Mouse (Mus musculus) hindbrain, embryonic 16.5 days (tissue): ENCODE results near the gene Ccdc43. TPM values are rescaled to one million over a fixed set of nuclear protein-coding genes. Genes with fewer than 3 reads are reported as not detected.
A peak's percentile ranks its signal among the peaks of the same experiment; 100 is the strongest.

ENCODE experiments used
- ATAC-seq: fragments of 200-750 bp; cut with Nextera tagmentation; 2 replicates; pipeline ENCODE4 v1.8.0; 2017; ENCODE audit warnings: moderate TSS enrichment, moderate library complexity
- H3K27ac ChIP-seq: fragments of 300-500 bp; sonication (generic); 2 replicates; pipeline ENCODE4 v1.5.1; 2014; ENCODE audit warnings: low read depth, mild to moderate bottlenecking, control low read depth, low read length, moderate library complexity
- H3K27me3 ChIP-seq: fragments of 300-500 bp; sonication (generic); replicated peaks from 2 replicates; pipeline ENCODE4 v1.6.1; 2014; ENCODE audit warnings: low read length; ENCODE audit not compliant: control insufficient read depth, insufficient read depth
- H3K36me3 ChIP-seq: fragments of 300-500 bp; sonication (generic); 2 replicates; pipeline ENCODE4 v1.6.1; 2014; ENCODE audit warnings: mild to moderate bottlenecking, low read length, moderate library complexity, mixed read lengths; ENCODE audit not compliant: control insufficient read depth, insufficient read depth
- H3K4me1 ChIP-seq: fragments of 300-500 bp; sonication (generic); 2 replicates; pipeline ENCODE4 v1.6.1; 2014; ENCODE audit warnings: low read depth, low read length; ENCODE audit not compliant: control insufficient read depth, insufficient read depth
- H3K4me2 ChIP-seq: fragments of 300-500 bp; sonication (generic); 2 replicates; pipeline ENCODE4 v1.6.1; 2014; ENCODE audit warnings: mild to moderate bottlenecking, low read length, control low read depth, moderate library complexity
- H3K4me3 ChIP-seq: fragments of 300-500 bp; sonication (generic); 2 replicates; pipeline ENCODE4 v1.5.1; 2014; ENCODE audit warnings: mild to moderate bottlenecking, low read length, control low read depth, moderate library complexity
- H3K9ac ChIP-seq: fragments of 300-500 bp; sonication (generic); 2 replicates; pipeline ENCODE4 v1.6.1; 2014; ENCODE audit warnings: low read depth, mild to moderate bottlenecking, control low read depth, low read length, moderate library complexity
- H3K9me3 ChIP-seq: fragments of 300-500 bp; sonication (generic); 2 replicates; pipeline ENCODE4 v1.6.1; 2014; ENCODE audit warnings: mild to moderate bottlenecking, low read length, moderate library complexity; ENCODE audit not compliant: control insufficient read depth
- WGBS: fragments of 180-500 bp; shearing (Covaris S2); extraction: QIAGEN DNeasy Blood & Tissue Kit; methylation state at CpG from one replicate; pipeline ENCODE4 v1.1.7; 2014; 5-methylcytosine and 5-hydroxymethylcytosine counted together
- microRNA-seq: library from miRNA; unstranded; fragments of <30 nt; microRNA quantifications from one replicate; pipeline ENCODE4, GENCODE M21; 2017
- polyA plus RNA-seq: library from polyadenylated mRNA; unstranded; fragments of >200 nt; fragmentation: Nextera tagmentation; extraction: Ambion mirVana; gene quantifications from 2 replicates; pipeline ENCODE4 v1.2.1, GENCODE M21; 2015

Ccdc43 gene
- polyA plus RNA-seq, 1 experiment from 2014 or later: 33.3 TPM

DNA sequence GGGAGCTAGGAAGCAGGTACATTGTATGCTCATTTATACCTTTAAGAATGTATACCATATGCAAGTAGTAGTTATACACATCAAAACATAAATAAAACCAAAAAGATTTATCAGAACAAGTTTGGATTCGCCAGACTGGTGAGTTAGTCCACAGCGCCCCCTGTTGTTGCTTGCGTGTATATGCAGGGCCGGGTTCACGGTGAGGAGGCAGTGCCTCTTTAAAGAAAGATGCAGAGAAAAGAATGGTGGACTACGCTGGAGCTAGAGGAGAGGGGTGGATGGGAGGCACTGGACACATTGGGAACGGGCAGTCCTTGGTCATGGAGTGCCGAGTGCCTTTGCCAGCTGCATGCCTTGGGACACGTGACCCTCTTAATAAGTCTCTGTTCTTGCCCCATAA, 46.2 kb downstream of the Ccdc43 start:
- no peak for ATAC-seq

DNA sequence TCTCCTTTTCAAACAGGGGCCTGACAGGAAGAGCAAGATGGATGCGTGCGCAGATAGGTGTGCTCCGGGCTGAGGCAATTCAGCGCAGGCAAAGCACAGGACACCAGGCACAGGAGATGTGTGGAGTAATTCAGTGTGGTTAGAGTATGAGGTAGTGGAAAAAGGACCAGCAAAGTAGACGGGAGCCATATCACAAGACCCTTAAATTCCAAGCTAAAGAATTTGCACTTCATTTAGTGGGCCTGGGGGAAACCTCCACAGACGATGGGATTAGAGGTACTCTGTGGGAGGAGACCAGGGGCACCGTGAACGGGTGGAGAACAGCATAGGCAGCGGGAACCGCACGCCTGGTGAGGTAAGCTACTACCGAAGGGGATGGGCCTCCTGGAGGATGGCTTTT, 49.7 kb downstream of the Ccdc43 start:
- H3K36me3 ChIP-seq: no peaks in the 10 kb centered on the region
- H3K27ac ChIP-seq: no peak overlapping the region
- H3K9me3 ChIP-seq: no peaks in the 10 kb centered on the region
- no peak overlapping the region for H3K4me3 ChIP-seq
- ATAC-seq: no peak
- no peak overlapping the region for H3K4me2 ChIP-seq
- WGBS: 85% methylated on average over 12 of the region's 12 CpGs
- no peaks in the 10 kb centered on the region for H3K27me3 ChIP-seq
- H3K4me1 ChIP-seq: no peaks in the 10 kb centered on the region
- no peak overlapping the region for H3K9ac ChIP-seq

More for the DNA sequence above, 46.2 kb downstream of the Ccdc43 start:
- no peak overlapping the region for H3K9ac ChIP-seq
- no peak overlapping the region; the same call in 1 of the 2 replicates for H3K4me2 ChIP-seq
- H3K9me3 ChIP-seq: no peaks in the 10 kb centered on the region
- no peaks in the 10 kb centered on the region for H3K4me1 ChIP-seq
- no peaks in the 10 kb centered on the region for H3K36me3 ChIP-seq
- H3K27ac ChIP-seq: no peak overlapping the region
- no peaks in the 10 kb centered on the region for H3K27me3 ChIP-seq
- no peak overlapping the region for H3K4me3 ChIP-seq
- WGBS: 3% methylated on average over 9 of the region's 9 CpGs

DNA sequence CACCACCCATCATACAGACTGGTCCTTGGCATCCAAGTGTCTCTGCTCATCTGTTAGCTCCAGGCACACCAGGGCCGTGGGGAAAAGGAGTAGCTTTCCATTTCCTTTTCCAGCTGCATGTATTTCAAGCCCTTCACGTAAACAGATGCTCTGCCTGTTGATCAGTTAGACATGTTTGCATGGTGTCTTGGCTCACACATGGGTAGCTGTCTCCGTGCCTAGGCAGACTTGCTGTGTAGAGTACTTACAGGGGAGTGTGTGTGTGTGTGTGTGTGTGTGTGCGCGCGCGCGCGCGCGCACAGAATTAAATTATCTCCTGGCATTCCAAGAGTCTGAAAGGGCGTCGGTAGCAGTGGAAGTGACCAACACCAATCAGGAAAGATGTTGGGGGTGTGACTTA, 51.4 kb downstream of the Ccdc43 start:
- no peak overlapping the region for H3K9ac ChIP-seq
- H3K4me3 ChIP-seq: no peak overlapping the region
- 85% methylated on average over 13 of the region's 13 CpGs for WGBS
- no peak for ATAC-seq
- no peak overlapping the region for H3K27ac ChIP-seq
- no peaks in the 10 kb centered on the region for H3K36me3 ChIP-seq
- H3K9me3 ChIP-seq: no peaks in the 10 kb centered on the region
- no peak overlapping the region for H3K4me2 ChIP-seq
- no peaks in the 10 kb centered on the region for H3K4me1 ChIP-seq
- no peaks in the 10 kb centered on the region for H3K27me3 ChIP-seq

DNA sequence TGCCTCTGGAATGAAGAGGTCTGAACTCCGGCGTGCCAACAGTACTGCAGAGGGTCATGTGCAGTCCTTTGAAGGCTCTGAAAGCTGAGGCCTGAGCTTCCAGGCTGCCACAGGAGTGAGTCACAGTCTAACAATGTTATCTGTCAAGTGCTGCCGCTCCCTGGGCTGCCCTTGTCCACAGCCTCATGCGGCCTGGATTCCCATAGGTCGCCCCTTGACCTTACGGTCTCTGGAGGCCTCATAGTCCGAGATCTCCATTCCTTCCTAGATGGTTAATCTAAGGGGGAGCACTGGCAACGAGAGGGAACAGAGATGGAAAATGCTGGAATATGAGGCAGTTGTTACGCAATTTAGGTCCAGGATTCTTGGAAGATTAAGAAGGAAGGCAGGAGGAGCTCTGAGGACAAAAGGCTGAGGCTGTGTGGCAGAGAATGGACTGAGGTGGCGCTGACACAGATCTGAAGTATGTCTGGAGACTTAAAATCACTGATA, 53.6 kb downstream of the Ccdc43 start:
- Histone ChIP-seq H3K4me3 (no peak overlapping the region), H3K9ac (no peak overlapping the region), H3K36me3 (no peaks in the 10 kb centered on the region), H3K9me3 (no peaks in the 10 kb centered on the region), H3K27ac (no peak overlapping the region), H3K4me2 (no peak overlapping the region), H3K4me1 (no peaks in the 10 kb centered on the region), H3K27me3 (no peaks in the 10 kb centered on the region)
- WGBS: 55% methylated on average over 10 of the region's 10 CpGs
- no peak for ATAC-seq

DNA sequence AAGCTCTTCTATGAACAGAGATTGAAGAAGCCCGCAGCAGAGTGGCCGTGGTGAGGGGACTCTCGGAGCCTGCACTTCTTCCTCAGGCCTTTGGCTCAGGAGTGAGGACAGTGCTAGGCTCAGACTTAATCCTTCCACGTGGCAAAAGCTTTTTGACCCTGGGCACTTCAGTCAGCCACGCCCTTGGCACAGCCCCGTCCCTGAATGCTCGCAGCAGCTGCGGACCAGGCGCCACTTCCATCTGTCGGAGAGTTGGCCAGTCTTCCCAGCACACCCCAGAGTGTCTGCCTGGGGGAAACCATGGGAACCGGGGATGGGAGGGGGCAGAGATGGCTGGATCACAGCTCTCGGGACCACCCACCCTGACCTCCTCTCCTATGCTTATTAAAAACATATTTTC, 60.7 kb downstream of the Ccdc43 start:
- H3K27ac ChIP-seq: no peak overlapping the region
- H3K4me3 ChIP-seq: no peak overlapping the region
- no peaks in the 10 kb centered on the region for H3K9me3 ChIP-seq
- H3K4me1 ChIP-seq: no peaks in the 10 kb centered on the region
- H3K9ac ChIP-seq: no peak overlapping the region
- no peaks in the 10 kb centered on the region; the same call in 1 of the 2 replicates for H3K27me3 ChIP-seq
- H3K36me3 ChIP-seq: no peaks in the 10 kb centered on the region
- 31% methylated on average over 12 of the region's 12 CpGs for WGBS
- H3K4me2 ChIP-seq: no peak overlapping the region
- peak; percentile 71; the same call in 1 of the 2 replicates for ATAC-seq

Small RNAs within 50 kb of the gene (microRNA-seq; reads per million reads assigned to microRNA genes)
- not detected for gene Gm22920

Other genes with a start within 250 kb of the Ccdc43 start
- 9.4 and 13.1 TPM in 2 replicates for gene Itga2b, start 227.7 kb downstream of the Ccdc43 start, polyA plus RNA-seq
- gene Gpatch8, start 141.4 kb downstream of the Ccdc43 start, polyA plus RNA-seq: 52.9 and 60.5 TPM in 2 replicates
- gene Gm11627, start 118.3 kb downstream of the Ccdc43 start, polyA plus RNA-seq: 2.8 and 4.1 TPM in 2 replicates
- 6.0 and 6.7 TPM in 2 replicates for gene Fzd2, start 93.4 kb downstream of the Ccdc43 start, polyA plus RNA-seq
- 0.15 and 0.17 TPM in 2 replicates for gene Meioc, start 34.1 kb downstream of the Ccdc43 start, polyA plus RNA-seq
- gene Adam11, start 63.7 kb upstream of the Ccdc43 start, polyA plus RNA-seq: 23.6 and 27.7 TPM in 2 replicates
- gene Gjc1, start 121.9 kb upstream of the Ccdc43 start, polyA plus RNA-seq: 27.6 and 29.8 TPM in 2 replicates
- gene Higd1b, start 138.1 kb upstream of the Ccdc43 start, polyA plus RNA-seq: 14.9 and 19.5 TPM in 2 replicates
- gene Eftud2, start 183.2 kb upstream of the Ccdc43 start, polyA plus RNA-seq: 127 and 140 TPM in 2 replicates
- gene Ccdc103, start 183.4 kb upstream of the Ccdc43 start, polyA plus RNA-seq: 2.2 and 2.5 TPM in 2 replicates
- gene Fam187a, start 187.4 kb upstream of the Ccdc43 start, polyA plus RNA-seq: not detected in 2 replicates
- 4.8 and 15.5 TPM in 2 replicates for gene Gfap, start 203.1 kb upstream of the Ccdc43 start, polyA plus RNA-seq
- 2.0 and 2.3 TPM in 2 replicates for gene Kif18b, start 227.3 kb upstream of the Ccdc43 start, polyA plus RNA-seq
- 9.0 and 9.9 TPM in 2 replicates for gene C1ql1, start 248.9 kb upstream of the Ccdc43 start, polyA plus RNA-seq